In the genomic region with DNA sequence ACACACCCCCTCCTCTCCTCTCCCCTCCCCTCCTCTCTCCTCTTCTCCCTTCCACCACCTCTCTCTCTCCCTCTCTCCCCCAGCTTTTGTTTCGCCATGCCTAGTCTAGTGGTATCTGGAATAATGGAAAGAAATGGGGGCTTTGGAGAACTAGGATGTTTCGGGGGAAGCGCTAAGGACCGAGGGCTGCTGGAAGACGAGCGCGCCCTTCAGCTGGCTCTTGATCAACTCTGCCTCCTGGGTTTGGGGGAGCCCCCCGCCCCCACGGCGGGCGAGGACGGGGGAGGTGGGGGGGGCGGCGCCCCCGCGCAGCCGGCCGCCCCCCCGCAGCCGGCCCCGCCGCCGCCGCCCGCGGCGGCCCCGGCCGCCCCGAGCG, we compare ENCODE assay signal across 8 mouse cellular contexts. TPM values are rescaled to one million over a fixed set of nuclear protein-coding genes. Genes with fewer than 3 reads are reported as not detected.
DNase-seq lines count a peak whose midpoint lies in the region; ATAC-seq lines count a peak whose summit lies in the region.

A gene (plus strand): TSS at position 97 of the 376 bp plus-strand sequence.

- peak within 1 kb of the TSS; percentile 99 for H3K27ac ChIP-seq in limb, embryonic 13.5 days

- DNase-seq in gastrocnemius, postnatal 4 days (ENCODE audit: low spot score in 2 of 2) = no peak
- DNase-seq in gastrocnemius, adult 18-20 months (ENCODE audit: low spot score) = no peak
- DNase-seq in thymus, postnatal 25 days = peak; percentile 44
- no peak for DNase-seq in thymus, adult 18-20 months
- DNase-seq in frontal cortex, postnatal 10 days (ENCODE audit: low spot score in 2 of 2) = no peak
- no peak for DNase-seq in gastrocnemius, postnatal 25 days
- no peak for DNase-seq in left cerebral cortex, postnatal 25 days (ENCODE audit: low spot score in 2 of 2)

- peak within 1 kb of the TSS; percentile 100 for H3K9ac ChIP-seq in limb, embryonic 13.5 days

- peaks cover 29% of the 10 kb centered on the region for H3K36me3 ChIP-seq in limb, embryonic 13.5 days

- H3K4me1 ChIP-seq in limb, embryonic 13.5 days = peaks cover 69% of the 10 kb centered on the region

- H3K4me2 ChIP-seq in limb, embryonic 13.5 days (replicated peaks) = peak within 1 kb of the TSS; percentile 94

- no peaks in the 10 kb centered on the region for H3K9me3 ChIP-seq in limb, embryonic 13.5 days

- no peaks in the 10 kb centered on the region for H3K27me3 ChIP-seq in limb, embryonic 13.5 days

- intact Hi-C loops in left cerebral cortex, postnatal 25 days (cut with DNase I) = no loop called here

- no peak for ATAC-seq in limb, embryonic 13.5 days (ENCODE audit: low FRiP score, low read depth)

- peak within 1 kb of the TSS; percentile 94 for H3K4me3 ChIP-seq in limb, embryonic 13.5 days

- WGBS in limb, embryonic 13.5 days = 1% methylated on average over 12 of the region's 31 CpGs

RNA-seq across cellular contexts. Expression of the gene that starts here (rescaled TPM):
- total RNA-seq in gastrocnemius, postnatal 4 days (2021) = 10 to 100 TPM; 12.9 to 13.1 TPM
- total RNA-seq in gastrocnemius, adult 18-20 months (2021) = under 1 TPM; 0.17 to 0.18 TPM
- polyA plus RNA-seq in limb, embryonic 13.5 days (2015; fragmentation: Nextera tagmentation; extraction: Ambion mirVana) = 32.9 and 33.9 TPM in 2 replicates
- total RNA-seq in gastrocnemius, postnatal 25 days (2021) = under 1 TPM; 0.24 to 0.33 TPM
- 1 to 10 TPM; 2.8 to 3.0 TPM for total RNA-seq in left cerebral cortex, postnatal 25 days (2021)
